Mouse (Mus musculus): ENCODE results near the gene Pex12. TPM values are rescaled to one million over a fixed set of nuclear protein-coding genes. Genes with fewer than 3 reads are reported as not detected.

The Pex12 gene
- polyA plus RNA-seq, 1 experiment from 2014 or later, result 13.7 TPM

Other genes with a start within 250 kb of the Pex12 start
- 3.3 and 3.8 TPM in 2 replicates for gene Slfn2, start 237.5 kb downstream of the Pex12 start, polyA plus RNA-seq (2014; fragmentation: Nextera tagmentation; extraction: Ambion mirVana)
- gene Slfn1, start 185.7 kb downstream of the Pex12 start, polyA plus RNA-seq (2014; fragmentation: Nextera tagmentation; extraction: Ambion mirVana), result 0.22 TPM in 1 of 2 replicates, not detected in the other
- 0.07 TPM in 1 of 2 replicates, not detected in the other for gene Slfn4, start 127.4 kb downstream of the Pex12 start, polyA plus RNA-seq (2014; fragmentation: Nextera tagmentation; extraction: Ambion mirVana)
- 1.4 and 2.6 TPM in 2 replicates for gene Slfn3, start 111.3 kb downstream of the Pex12 start, polyA plus RNA-seq (2014; fragmentation: Nextera tagmentation; extraction: Ambion mirVana)
- gene Slfn14, start 15.9 kb downstream of the Pex12 start, polyA plus RNA-seq (2014; fragmentation: Nextera tagmentation; extraction: Ambion mirVana), result 0.10 and 0.18 TPM in 2 replicates
- 35.1 and 83.8 TPM in 2 replicates for gene Ap2b1, start 3.6 kb downstream of the Pex12 start, polyA plus RNA-seq (2014; fragmentation: Nextera tagmentation; extraction: Ambion mirVana)
- gene Rasl10b, start 106.6 kb upstream of the Pex12 start, polyA plus RNA-seq (2014; fragmentation: Nextera tagmentation; extraction: Ambion mirVana), result 0.61 and 0.70 TPM in 2 replicates
- not detected in 2 replicates for gene Gas2l2, start 126.9 kb upstream of the Pex12 start, polyA plus RNA-seq (2014; fragmentation: Nextera tagmentation; extraction: Ambion mirVana)
- gene 1700020L24Rik, start 135.1 kb upstream of the Pex12 start, polyA plus RNA-seq (2014; fragmentation: Nextera tagmentation; extraction: Ambion mirVana), result 0.44 TPM in 1 of 2 replicates, not detected in the other
- gene Mmp28, start 160.5 kb upstream of the Pex12 start, polyA plus RNA-seq (2014; fragmentation: Nextera tagmentation; extraction: Ambion mirVana), result 0.55 and 1.1 TPM in 2 replicates
- 20.3 and 28.1 TPM in 2 replicates for gene Taf15, start 170.5 kb upstream of the Pex12 start, polyA plus RNA-seq (2014; fragmentation: Nextera tagmentation; extraction: Ambion mirVana)
- not detected in 2 replicates for gene Heatr9, start 219.6 kb upstream of the Pex12 start, polyA plus RNA-seq (2014; fragmentation: Nextera tagmentation; extraction: Ambion mirVana)
- 0.69 TPM in 1 of 2 replicates, not detected in the other for gene Ccl5, start 227.9 kb upstream of the Pex12 start, polyA plus RNA-seq (2014; fragmentation: Nextera tagmentation; extraction: Ambion mirVana)